Mouse (Mus musculus): ENCODE data around the gene Ly6g6d. TPM values are rescaled to one million over a fixed set of nuclear protein-coding genes. Genes with fewer than 3 reads are reported as not detected.

The Ly6g6d gene
- polyA plus RNA-seq, 1 experiment from 2014 or later = not detected

DNA sequence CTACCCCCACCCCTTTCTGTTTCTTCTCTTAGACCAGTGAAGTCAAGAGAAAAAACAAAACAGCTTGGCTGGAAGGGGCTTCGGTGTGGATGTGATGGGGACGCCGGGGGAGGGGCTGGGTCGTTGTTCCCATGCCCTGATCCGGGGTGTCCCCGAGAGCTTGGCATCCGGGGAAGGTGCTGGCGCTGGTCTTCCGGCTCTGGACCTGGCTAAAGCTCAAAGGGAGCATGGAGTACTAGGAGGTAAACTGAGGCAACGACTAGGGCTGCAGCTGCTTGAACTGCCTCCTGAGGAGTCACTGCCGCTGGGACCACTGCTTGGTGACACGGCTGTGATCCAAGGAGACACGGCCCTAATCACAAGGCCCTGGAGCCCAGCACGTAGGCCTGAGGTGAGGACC is 17.8 kb downstream of the Ly6g6d start:
- Histone ChIP-seq H3K4me3 (peak overlapping the region; percentile 89), H3K36me3 (replicated peaks) (peaks cover 71% of the 10 kb centered on the region), H3K27ac (replicated peaks) (peak overlapping the region; percentile 98), H3K9me3 (no peaks in the 10 kb centered on the region), H3K27me3 (replicated peaks; ENCODE audit: low read depth, poor library complexity, severe bottlenecking) (peaks cover 25% of the 10 kb centered on the region), H3K4me1 (peaks cover 49% of the 10 kb centered on the region)
- no peak for DNase-seq (ENCODE audit: low spot score)
- WGBS = 35% methylated on average over 14 of the region's 14 CpGs

DNA sequence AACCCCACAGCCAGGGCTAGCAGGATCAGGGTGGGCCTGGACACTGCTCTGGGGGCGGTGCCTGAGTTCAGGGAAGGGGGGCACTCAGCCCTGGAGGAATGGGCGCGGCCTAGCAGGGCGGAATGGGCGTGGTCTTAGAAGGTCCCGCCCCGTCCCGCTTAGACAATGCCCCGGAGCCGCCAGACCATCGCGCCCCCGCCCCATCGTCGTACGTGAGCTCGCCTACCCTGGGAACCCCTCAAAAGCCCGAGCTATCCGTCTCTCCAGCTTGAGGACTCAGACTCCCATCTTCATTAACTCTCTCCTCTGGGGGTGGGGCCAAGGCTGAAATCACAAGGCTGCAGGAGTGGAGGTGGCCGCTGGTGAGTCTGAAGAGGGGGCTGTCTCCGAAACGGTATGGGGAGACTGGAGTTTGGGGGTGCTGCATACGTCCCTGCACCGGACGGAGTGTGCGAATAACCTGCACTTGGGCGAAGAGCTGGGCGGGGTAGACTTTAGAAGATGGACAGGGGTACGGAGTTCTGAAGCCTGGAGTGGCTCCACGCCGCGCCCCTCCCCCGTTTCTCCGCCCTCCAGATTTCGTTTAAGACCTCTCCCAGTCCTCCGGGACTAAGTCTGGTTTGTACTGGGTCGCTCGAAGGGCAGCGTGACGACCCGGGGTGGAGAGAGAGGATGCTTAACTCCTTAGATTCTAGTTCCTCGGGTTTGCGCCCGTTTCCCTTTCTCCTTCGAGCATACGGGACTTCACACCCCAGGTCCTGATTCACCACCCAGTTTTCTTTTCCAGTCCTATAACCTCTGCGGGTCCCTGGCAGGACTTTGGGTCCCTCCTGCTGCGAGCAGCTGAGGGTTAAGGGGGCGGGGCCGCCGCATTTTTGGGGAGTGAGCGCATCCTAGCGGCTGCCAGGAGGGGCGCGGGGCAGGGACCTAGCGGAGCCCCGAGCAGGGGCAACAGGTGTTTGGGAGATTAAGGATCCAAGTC is 18.7 kb downstream of the Ly6g6d start, which contains the start of gene Ddah2:
Gene Ddah2, plus strand, starts transcription at position 125 of the 982 bp plus-strand sequence.
- Histone ChIP-seq H3K36me3 (replicated peaks) (peaks cover 80% of the 10 kb centered on the region), H3K27ac (replicated peaks) (peak within 1 kb of the TSS; percentile 98), H3K4me1 (peaks cover 40% of the 10 kb centered on the region), H3K9me3 (no peaks in the 10 kb centered on the region), H3K4me3 (peak within 1 kb of the TSS; percentile 89), H3K27me3 (replicated peaks; ENCODE audit: low read depth, poor library complexity, severe bottlenecking) (peaks cover 17% of the 10 kb centered on the region)
- peak; percentile 97 for DNase-seq (ENCODE audit: low spot score)
- under 1% methylated on average over 57 of the region's 57 CpGs for WGBS

DNA sequence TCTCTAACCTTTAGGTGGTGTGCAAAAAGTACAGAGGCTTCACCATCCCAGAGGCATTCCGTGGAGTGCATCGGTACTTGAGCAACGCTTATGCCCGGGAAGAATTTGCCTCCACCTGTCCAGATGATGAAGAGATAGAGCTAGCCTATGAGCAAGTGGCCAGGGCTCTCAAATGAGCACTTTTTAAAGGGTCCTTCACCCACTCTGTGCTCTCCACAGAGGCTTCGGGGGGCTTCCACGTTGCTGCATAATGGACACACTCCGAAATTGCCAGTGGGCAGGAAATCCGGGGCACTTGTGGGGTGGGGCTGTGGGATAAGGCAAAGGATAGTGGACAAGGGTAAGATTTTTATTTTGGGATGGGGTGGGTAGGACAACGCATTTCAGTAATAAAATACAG is 19.5 kb downstream of the Ly6g6d start:
- Histone ChIP-seq H3K27ac (replicated peaks) (peak overlapping the region; percentile 98), H3K4me3 (peak overlapping the region; percentile 89), H3K36me3 (replicated peaks) (peaks cover 83% of the 10 kb centered on the region)

DNA sequence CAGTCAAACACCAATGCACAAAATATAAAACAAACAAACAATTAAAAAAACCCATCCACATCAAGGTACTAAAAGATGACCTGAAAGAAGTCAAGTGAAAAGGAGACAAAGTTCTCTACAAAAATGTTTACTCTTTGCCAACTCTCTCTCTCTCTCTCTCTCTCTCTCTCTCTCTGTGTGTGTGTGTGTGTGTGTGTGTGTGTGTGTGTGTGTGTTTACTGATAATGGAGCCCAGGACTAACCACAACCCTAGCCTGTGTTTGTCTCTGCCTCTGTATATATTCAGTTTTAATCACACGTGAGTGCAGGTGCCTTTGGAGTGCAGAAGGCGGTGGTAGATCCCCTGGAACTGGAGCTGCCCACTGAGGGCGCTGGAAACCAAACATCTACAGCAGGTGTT is 20.8 kb downstream of the Ly6g6d start:
- Histone ChIP-seq H3K9me3 (no peaks in the 10 kb centered on the region), H3K27me3 (replicated peaks; ENCODE audit: low read depth, poor library complexity, severe bottlenecking) (no peaks in the 10 kb centered on the region), H3K27ac (replicated peaks) (no peak overlapping the region), H3K4me1 (peaks cover 45% of the 10 kb centered on the region), H3K4me3 (0 out of 2 replicates have a peak overlapping the region, but pooled peaks have one; percentile 1), H3K36me3 (replicated peaks) (peaks cover 84% of the 10 kb centered on the region)
- DNase-seq (ENCODE audit: low spot score) = no peak
- 82% methylated on average over 3 of the region's 3 CpGs for WGBS

More for the DNA sequence above, 19.5 kb downstream of the Ly6g6d start:
- H3K27me3 ChIP-seq (replicated peaks; ENCODE audit: low read depth, poor library complexity, severe bottlenecking) = peaks cover 8% of the 10 kb centered on the region
- H3K4me1 ChIP-seq = peaks cover 35% of the 10 kb centered on the region
- no peak for DNase-seq (ENCODE audit: low spot score)
- 70% methylated on average over 9 of the region's 9 CpGs for WGBS
- no peaks in the 10 kb centered on the region for H3K9me3 ChIP-seq

DNA sequence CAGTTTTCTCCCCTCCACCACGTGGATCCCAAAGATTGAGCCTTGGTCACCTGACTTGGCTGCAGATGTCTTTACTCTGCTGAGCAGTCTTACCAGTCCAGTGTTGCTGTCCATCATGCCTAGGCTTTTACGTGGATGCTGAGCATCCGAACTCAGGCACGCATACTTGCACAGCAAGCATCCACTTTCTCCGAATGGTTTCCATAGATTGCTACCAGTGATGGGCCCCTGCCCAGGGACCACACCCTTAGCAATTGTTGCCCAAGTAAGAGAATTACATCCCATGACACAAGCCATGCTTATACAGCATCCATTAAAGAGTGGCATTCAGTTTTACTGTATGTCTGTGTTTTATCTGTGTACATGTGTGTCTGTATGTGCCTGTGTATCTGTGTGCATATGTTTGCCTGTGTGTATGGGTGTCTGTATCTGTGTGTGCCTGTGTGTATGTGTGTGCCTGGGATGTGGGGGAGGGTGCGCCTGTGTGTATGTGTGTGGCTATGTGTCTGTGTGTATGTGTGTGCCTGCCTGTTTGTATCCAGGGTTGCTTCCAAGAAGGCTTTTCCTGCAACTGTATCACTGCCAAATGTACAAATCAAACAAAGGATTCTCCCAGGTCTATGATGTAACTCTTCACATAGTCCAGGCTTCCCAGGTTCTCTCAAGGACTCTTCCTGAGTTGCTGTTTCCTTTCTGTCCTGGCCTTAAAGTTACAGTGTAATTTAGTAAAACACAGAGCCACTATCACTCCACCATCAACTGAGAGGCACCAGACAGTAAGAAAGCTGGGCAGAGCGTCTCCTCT is 22.0 kb downstream of the Ly6g6d start:
- 92% methylated on average over 7 of the region's 7 CpGs for WGBS
- Histone ChIP-seq H3K4me1 (peaks cover 48% of the 10 kb centered on the region), H3K27ac (replicated peaks) (no peak overlapping the region), H3K4me3 (no peak overlapping the region), H3K36me3 (replicated peaks) (peaks cover 77% of the 10 kb centered on the region), H3K9me3 (no peaks in the 10 kb centered on the region), H3K27me3 (replicated peaks; ENCODE audit: low read depth, poor library complexity, severe bottlenecking) (no peaks in the 10 kb centered on the region)
- DNase-seq (ENCODE audit: low spot score) = no peak

DNA sequence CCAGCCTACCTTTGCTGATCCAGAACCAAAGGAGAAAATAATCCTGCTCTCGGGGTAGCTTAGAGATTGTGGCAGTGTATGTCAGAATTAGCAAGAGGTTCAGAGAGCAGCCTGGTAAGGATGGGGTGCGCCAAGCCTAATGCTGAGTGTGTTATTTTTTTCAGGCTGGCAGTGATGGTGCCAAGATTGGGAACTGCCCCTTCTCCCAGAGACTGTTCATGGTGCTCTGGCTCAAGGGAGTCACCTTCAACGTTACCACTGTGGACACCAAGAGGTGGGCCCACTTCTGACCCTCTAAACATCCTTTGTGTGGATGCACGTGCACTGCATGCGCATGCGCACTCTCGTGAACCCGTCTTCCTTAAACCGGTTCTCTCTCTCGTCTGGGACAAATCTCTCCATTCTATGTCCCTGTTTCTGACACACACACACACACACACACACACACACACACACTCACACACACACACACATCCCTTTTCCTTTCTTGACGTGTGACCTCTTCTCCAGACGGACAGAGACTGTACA is 25.5 kb downstream of the Ly6g6d start:
- Histone ChIP-seq H3K4me1 (peaks cover 55% of the 10 kb centered on the region), H3K27me3 (replicated peaks; ENCODE audit: low read depth, poor library complexity, severe bottlenecking) (no peaks in the 10 kb centered on the region), H3K9me3 (no peaks in the 10 kb centered on the region), H3K36me3 (replicated peaks) (peaks cover 56% of the 10 kb centered on the region), H3K27ac (replicated peaks) (peak overlapping the region; percentile 97), H3K4me3 (peak overlapping the region; percentile 83)
- WGBS = 80% methylated on average over 12 of the region's 12 CpGs
- DNase-seq (ENCODE audit: low spot score) = no peak

DNA sequence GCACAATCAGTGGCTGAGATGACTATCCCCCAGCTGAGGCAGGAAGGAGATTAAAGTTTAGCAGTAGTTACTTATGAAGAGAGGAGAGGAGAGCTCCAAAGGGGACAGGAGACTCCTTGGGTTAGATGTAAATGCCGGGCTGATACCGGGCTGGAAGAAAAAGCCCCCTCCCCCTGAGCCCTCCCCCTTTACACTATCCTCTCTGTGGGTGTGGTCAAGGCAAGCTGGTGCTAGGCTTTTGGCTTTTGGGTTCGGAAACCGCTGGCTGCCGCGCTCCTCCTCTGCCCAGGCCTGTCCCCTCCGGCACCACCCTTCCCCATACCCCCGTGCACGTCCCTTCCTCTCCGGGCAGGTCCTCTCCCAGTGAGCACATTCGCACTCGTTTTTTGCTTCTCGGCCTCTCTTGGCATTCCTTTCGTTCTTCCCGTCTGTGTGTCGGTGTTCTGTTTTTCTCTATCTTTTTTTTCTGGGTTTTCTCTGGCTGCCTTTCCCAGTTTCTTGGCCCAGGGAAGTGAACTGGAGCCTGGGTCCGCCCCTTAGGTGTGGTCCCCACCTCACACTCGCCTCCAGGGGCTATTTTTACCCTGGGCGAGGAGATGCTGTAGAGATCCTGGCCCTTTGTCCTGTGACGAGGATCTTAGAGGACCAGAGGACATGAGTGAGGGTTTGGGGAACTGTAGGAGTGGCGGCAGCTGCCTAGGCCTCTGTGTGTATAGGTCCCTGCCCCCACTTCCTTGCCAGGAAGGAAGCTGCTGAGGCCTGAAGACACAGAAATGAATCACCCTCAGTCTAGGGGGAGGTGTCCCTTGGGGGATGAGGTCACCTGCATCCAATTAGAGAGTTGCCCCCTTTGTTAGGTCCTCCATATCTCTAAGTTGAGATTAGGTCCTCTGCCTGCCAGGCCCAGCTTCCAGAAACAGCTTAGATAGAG is 26.4 kb downstream of the Ly6g6d start:
- Histone ChIP-seq H3K27me3 (replicated peaks; ENCODE audit: low read depth, poor library complexity, severe bottlenecking) (no peaks in the 10 kb centered on the region), H3K27ac (replicated peaks) (peak overlapping the region; percentile 97), H3K4me3 (peak overlapping the region; percentile 83), H3K9me3 (no peaks in the 10 kb centered on the region), H3K36me3 (replicated peaks) (peaks cover 47% of the 10 kb centered on the region), H3K4me1 (peaks cover 64% of the 10 kb centered on the region)
- WGBS = 1% methylated on average over 21 of the region's 21 CpGs
- DNase-seq (ENCODE audit: low spot score) = peak; percentile 81

DNA sequence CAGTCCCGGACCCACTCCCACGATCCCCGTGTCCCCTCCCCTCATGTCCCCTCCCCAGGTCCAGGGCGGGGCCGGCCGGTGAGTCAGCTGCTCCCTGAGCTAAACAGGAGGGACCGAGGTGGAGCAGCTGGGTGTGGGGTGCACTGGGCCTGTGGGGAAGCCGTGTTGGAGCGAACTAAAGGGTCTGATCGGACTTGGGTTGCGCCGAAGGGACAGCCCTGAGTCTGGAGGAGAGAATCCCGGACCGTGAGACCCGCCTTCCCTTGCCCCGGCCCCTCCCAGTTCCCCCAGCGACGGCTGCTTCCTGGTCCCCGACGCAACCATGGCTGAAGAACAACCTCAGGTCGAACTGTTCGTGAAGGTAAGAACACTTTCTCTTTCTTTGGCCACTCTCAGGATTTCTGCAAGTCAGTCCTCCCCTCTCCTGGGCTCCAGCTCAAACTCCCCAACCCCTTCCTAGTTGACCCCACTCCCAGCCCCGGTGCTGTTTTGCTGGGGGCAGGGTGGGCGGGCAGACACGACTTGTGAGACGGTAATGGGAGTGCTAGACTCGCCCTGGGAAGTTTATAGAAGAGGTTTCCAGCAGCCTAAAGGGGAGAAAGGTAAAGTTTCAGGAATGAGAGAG is 27.6 kb downstream of the Ly6g6d start:
- H3K4me1 ChIP-seq = peaks cover 76% of the 10 kb centered on the region
- 1% methylated on average over 27 of the region's 27 CpGs for WGBS
- peak; percentile 83 for DNase-seq (ENCODE audit: low spot score)

DNA sequence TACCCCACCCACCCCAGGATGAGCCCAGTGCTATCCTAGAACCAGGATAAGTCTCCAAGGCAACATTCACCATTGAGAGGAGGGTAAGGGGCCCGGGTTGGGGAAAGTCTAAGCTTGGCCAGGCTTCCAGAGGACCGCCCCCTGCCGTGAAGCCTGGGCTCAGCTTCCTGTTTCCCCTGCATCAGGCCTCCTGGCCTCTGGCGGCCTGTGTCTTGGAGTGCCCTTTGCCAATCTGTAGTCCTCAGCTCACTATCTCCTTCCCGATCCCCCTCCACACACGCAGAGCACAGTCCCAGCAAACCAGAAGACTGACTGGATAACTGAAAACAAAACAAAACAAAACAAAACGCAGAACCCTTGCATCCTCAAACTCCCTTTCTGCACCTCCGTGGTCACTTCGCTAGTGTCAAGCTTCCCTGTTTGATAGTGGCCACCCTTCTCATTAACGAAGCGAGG is 28.3 kb downstream of the Ly6g6d start, which contains the start of gene Clic1:
Gene Clic1, plus strand, starts transcription at position 406 of the 456 bp plus-strand sequence.
- Histone ChIP-seq H3K9me3 (no peaks in the 10 kb centered on the region), H3K36me3 (replicated peaks) (peaks cover 28% of the 10 kb centered on the region), H3K4me3 (peak within 1 kb of the TSS; percentile 83), H3K27me3 (replicated peaks; ENCODE audit: low read depth, poor library complexity, severe bottlenecking) (peaks cover 7% of the 10 kb centered on the region; the same call in 1 of the 2 replicates), H3K4me1 (peaks cover 79% of the 10 kb centered on the region), H3K27ac (replicated peaks) (peak within 1 kb of the TSS; percentile 97)
- DNase-seq (ENCODE audit: low spot score) = peak; percentile 88
- WGBS = 2% methylated on average over 11 of the region's 11 CpGs

More for the DNA sequence above, 27.6 kb downstream of the Ly6g6d start:
- Histone ChIP-seq H3K9me3 (no peaks in the 10 kb centered on the region), H3K4me3 (peak overlapping the region; percentile 83), H3K27me3 (replicated peaks; ENCODE audit: low read depth, poor library complexity, severe bottlenecking) (0 out of 2 replicates have a peak, but pooled peaks cover 3% of the 10 kb centered on the region), H3K36me3 (replicated peaks) (peaks cover 35% of the 10 kb centered on the region), H3K27ac (replicated peaks) (peak overlapping the region; percentile 97)

DNA sequence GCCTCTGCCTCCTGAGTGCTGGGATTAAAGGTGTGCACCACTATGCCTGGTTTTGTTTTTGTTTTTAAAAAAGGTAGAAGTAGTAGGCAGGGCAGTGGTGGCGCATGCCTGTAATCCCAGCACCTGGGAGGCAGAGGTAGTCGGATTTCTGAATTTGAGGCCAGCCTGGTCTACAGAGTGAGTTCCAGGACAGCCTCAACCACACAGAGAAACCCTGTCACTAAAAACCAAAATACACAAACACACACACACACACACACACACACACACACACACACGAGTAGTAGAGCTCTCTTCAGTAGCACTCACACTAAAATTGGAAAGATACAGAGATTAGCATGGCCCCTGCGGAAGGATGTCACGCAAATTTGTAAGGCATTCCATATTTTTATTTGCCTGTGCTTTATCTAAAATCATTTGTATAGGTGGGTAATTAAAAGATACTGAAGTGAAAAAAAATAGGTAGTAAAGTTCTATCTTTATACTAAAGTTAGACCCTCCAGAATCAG is 28.9 kb downstream of the Ly6g6d start:
- 78% methylated on average over 5 of the region's 5 CpGs for WGBS
- peak overlapping the region; percentile 97 for H3K27ac ChIP-seq (replicated peaks)
- DNase-seq (ENCODE audit: low spot score) = no peak
- peak overlapping the region; percentile 83 for H3K4me3 ChIP-seq
- peaks cover 7% of the 10 kb centered on the region; the same call in 1 of the 2 replicates for H3K27me3 ChIP-seq (replicated peaks; ENCODE audit: low read depth, poor library complexity, severe bottlenecking)
- H3K9me3 ChIP-seq = no peaks in the 10 kb centered on the region
- H3K4me1 ChIP-seq = peaks cover 81% of the 10 kb centered on the region
- H3K36me3 ChIP-seq (replicated peaks) = peaks cover 22% of the 10 kb centered on the region

Measured in embryonic facial prominence, embryonic 10.5 days (tissue).